Comparison of ENCODE assay signal across 32 mouse cellular contexts in genomic region chr11:114694451-114694850, GRCm38 (mm10). TPM values are rescaled to one million over a fixed set of nuclear protein-coding genes. Genes with fewer than 3 reads are reported as not detected.
DNase-seq lines count a peak whose midpoint lies in the region; ATAC-seq and TF ChIP-seq lines count a peak whose summit lies in the region.
"Had no signal": no experiment of that assay in that cellular context is flagged by ENCODE, and none has a peak within 500 bp of the region (broad histone marks: within the 10 kb centered on the region; RNA-seq: fewer than 3 reads in every experiment).

No protein-coding gene starts in this region.

- H3K36me3 ChIP-seq in liver, embryonic 12.5 days = peaks cover 15% of the 10 kb centered on the region; the same call in 1 of the 2 replicates
- H3K36me3 ChIP-seq: heart, embryonic 15.5 days; midbrain, embryonic 12.5 days had no signal

- H3K9me3 ChIP-seq in liver, embryonic 12.5 days (replicated peaks) = no peaks in the 10 kb centered on the region
- H3K9me3 ChIP-seq: embryonic facial prominence, embryonic 10.5 days; embryonic facial prominence, embryonic 15.5 days; forebrain, embryonic 12.5 days; heart, embryonic 10.5 days; heart, embryonic 15.5 days; hindbrain, embryonic 13.5 days; limb, embryonic 13.5 days; midbrain, embryonic 12.5 days; neural tube, embryonic 13.5 days had no signal

- DNase-seq in adrenal gland, adult (ENCODE audit: inconsistent age in 2 of 2, low spot score in 1 of 2) = peak; percentile 84 to 92
- DNase-seq in adrenal gland, postnatal 4 days (ENCODE audit: low spot score in 2 of 2) = no peak
- peak; percentile 51 for DNase-seq in 3134 (ENCODE audit: extremely low read depth, insufficient read length, low spot score)
- DNase-seq in adrenal gland, adult 8-10 months = peak; percentile 85
- no peak for DNase-seq in retina, embryonic 14.5 days (ENCODE audit: low spot score)
- DNase-seq: cerebellum, adult 2 months; cerebellum, postnatal 25 days; forebrain, postnatal 0 days; gastrocnemius, postnatal 14 days; heart, adult 11 months; kidney, adult 9 months; kidney, postnatal 10 days; layer of hippocampus, adult 9-11 months; liver, postnatal 0 days; right cerebral cortex, postnatal 14 days had no signal

- no peak overlapping the region for H3K4me3 ChIP-seq in bone marrow macrophage, adult 2 months (ENCODE audit: insufficient read depth, low read length)
- no peak overlapping the region for H3K4me3 ChIP-seq in liver, embryonic 12.5 days
- H3K4me3 ChIP-seq: embryonic facial prominence, embryonic 10.5 days; embryonic facial prominence, embryonic 15.5 days; forebrain, embryonic 12.5 days; heart, embryonic 10.5 days; heart, embryonic 15.5 days; hindbrain, embryonic 13.5 days; limb, embryonic 13.5 days; megakaryocyte, embryonic 14.5 days; midbrain, embryonic 12.5 days; myocyte; neural tube, embryonic 13.5 days had no signal

- ATAC-seq in liver, embryonic 12.5 days = no peak
- ATAC-seq: activated CD4-positive, CD25-positive, alpha-beta regulatory T cell, adult 4 months; CD4-positive, CD25-positive, alpha-beta regulatory T cell, adult 4 months; forebrain, postnatal 0 days; intestine, embryonic 16.5 days; liver, postnatal 0 days had no signal

- H3K9ac ChIP-seq in liver, embryonic 12.5 days = no peak overlapping the region
- H3K9ac ChIP-seq: embryonic facial prominence, embryonic 15.5 days; forebrain, embryonic 12.5 days; forebrain, postnatal 0 days; heart, embryonic 15.5 days; hindbrain, embryonic 13.5 days; limb, embryonic 13.5 days; liver, postnatal 0 days; midbrain, embryonic 12.5 days; neural tube, embryonic 13.5 days had no signal

- H3K27me3 ChIP-seq in liver, embryonic 12.5 days (replicated peaks) = no peaks in the 10 kb centered on the region
- H3K27me3 ChIP-seq: embryonic facial prominence, embryonic 15.5 days; forebrain, embryonic 12.5 days; heart, embryonic 15.5 days; hindbrain, embryonic 13.5 days; limb, embryonic 13.5 days; midbrain, embryonic 12.5 days; neural tube, embryonic 13.5 days had no signal

- WGBS in liver, embryonic 12.5 days (ENCODE audit: insufficient replicate concordance) = 65% methylated on average over 2 of the region's 2 CpGs

- H3K27ac ChIP-seq in bone marrow macrophage, adult 2 months (ENCODE audit: insufficient read depth, low read depth, low read length) = peak overlapping the region; percentile 79
- no peak overlapping the region for H3K27ac ChIP-seq in liver, embryonic 12.5 days
- H3K27ac ChIP-seq: embryonic facial prominence, embryonic 10.5 days; embryonic facial prominence, embryonic 15.5 days; forebrain, embryonic 12.5 days; heart, embryonic 10.5 days; heart, embryonic 15.5 days; hindbrain, embryonic 13.5 days; limb, embryonic 13.5 days; midbrain, embryonic 12.5 days; neural tube, embryonic 13.5 days had no signal

- TF ChIP-seq CTCF in bone marrow macrophage, adult 2 months (IDR thresholded peaks at IDR 0.05; ENCODE audit: low read depth, low read length) = no peak

- peaks cover 23% of the 10 kb centered on the region for H3K4me1 ChIP-seq in bone marrow macrophage, adult 2 months (ENCODE audit: control insufficient read depth, insufficient read depth, low read length)
- peaks cover 10% of the 10 kb centered on the region for H3K4me1 ChIP-seq in liver, embryonic 12.5 days
- H3K4me1 ChIP-seq: heart, embryonic 15.5 days; limb, embryonic 13.5 days had no signal

- no peak overlapping the region for H3K4me2 ChIP-seq in liver, embryonic 12.5 days
- H3K4me2 ChIP-seq: embryonic facial prominence, embryonic 15.5 days; forebrain, embryonic 12.5 days; heart, embryonic 15.5 days; hindbrain, embryonic 13.5 days; limb, embryonic 13.5 days; liver, embryonic 11.5 days; midbrain, embryonic 12.5 days; neural tube, embryonic 13.5 days had no signal

- no peak for TF ChIP-seq POLR2A in bone marrow macrophage, adult 2 months (IDR thresholded peaks at IDR 0.05; ENCODE audit: borderline replicate concordance, low read depth, low read length)

RNA-seq across cellular contexts. Expression of gene Ttyh2, which starts 19.2 kb away (rescaled TPM):
- 100 to 1,000 TPM; 108 to 113 TPM for total RNA-seq in adrenal gland, postnatal 4 days (2021)
- 100 to 1,000 TPM in 2 of 4 experiments, 10 to 100 TPM in 2; 75.1 to 107 (median 88.6) TPM for total RNA-seq in adrenal gland, adult 8-10 months (2022)
- 29.6 and 37.5 TPM in 2 replicates for polyA plus RNA-seq in bone marrow macrophage, adult 2 months (2012; ENCODE audit: insufficient read depth, insufficient read length, missing spikeins)
- polyA plus RNA-seq in liver, embryonic 12.5 days (2016; fragmentation: Nextera tagmentation; extraction: Ambion mirVana) = 5.6 and 6.1 TPM in 2 replicates

RNA-seq across cellular contexts. Expression of gene Rpl38, which starts 26.1 kb away (rescaled TPM):
- 1,000 to 10,000 TPM; 1,445 to 1,502 TPM for total RNA-seq in adrenal gland, postnatal 4 days (2021)
- 1,000 to 10,000 TPM; 1,051 to 1,434 (median 1,137) TPM for total RNA-seq in adrenal gland, adult 8-10 months (2022)
- 1,601 and 1,765 TPM in 2 replicates for polyA plus RNA-seq in bone marrow macrophage, adult 2 months (2012; ENCODE audit: insufficient read depth, insufficient read length, missing spikeins)
- polyA plus RNA-seq in liver, embryonic 12.5 days (2016; fragmentation: Nextera tagmentation; extraction: Ambion mirVana) = 1,173 and 1,181 TPM in 2 replicates

RNA-seq across cellular contexts. Expression of gene Dnaic2, which starts 32.8 kb away (rescaled TPM):
- 1 to 10 TPM; 1.7 to 2.0 TPM for total RNA-seq in adrenal gland, postnatal 4 days (2021)
- total RNA-seq in adrenal gland, adult 8-10 months (2022) = under 1 TPM; 0.38 to 0.51 (median 0.42) TPM
- not detected in 2 replicates for polyA plus RNA-seq in bone marrow macrophage, adult 2 months (2012; ENCODE audit: insufficient read depth, insufficient read length, missing spikeins)
- 0.05 TPM in 1 of 2 replicates, not detected in the other for polyA plus RNA-seq in liver, embryonic 12.5 days (2016; fragmentation: Nextera tagmentation; extraction: Ambion mirVana)
- polyA plus RNA-seq: activated CD4-positive, CD25-positive, alpha-beta regulatory T cell, adult 4 months; CD4-positive, CD25-positive, alpha-beta regulatory T cell, adult 4 months; liver, embryonic 11.5 days had no signal

Comparison
In these comparisons a context has a peak if more than half of its experiments do, and no peak if none do; other contexts are left out.
1. DNase-seq: peak in adrenal gland, adult (2 of 2), 3134 (single experiment) and adrenal gland, adult 8-10 months (single experiment); none in adrenal gland, postnatal 4 days (0 of 2) and retina, embryonic 14.5 days (single experiment).